Mouse (Mus musculus) right cerebral cortex, postnatal 10 days (tissue): ENCODE measurements around the gene Actl7a.

Source experiments
- DNase-seq, 2 experiments: peaks; one replicate each; pipeline ENCODE4 v3.0.0; 2021; ENCODE audit warnings: low spot score in 2 of 2

Actl7a gene

DNA sequence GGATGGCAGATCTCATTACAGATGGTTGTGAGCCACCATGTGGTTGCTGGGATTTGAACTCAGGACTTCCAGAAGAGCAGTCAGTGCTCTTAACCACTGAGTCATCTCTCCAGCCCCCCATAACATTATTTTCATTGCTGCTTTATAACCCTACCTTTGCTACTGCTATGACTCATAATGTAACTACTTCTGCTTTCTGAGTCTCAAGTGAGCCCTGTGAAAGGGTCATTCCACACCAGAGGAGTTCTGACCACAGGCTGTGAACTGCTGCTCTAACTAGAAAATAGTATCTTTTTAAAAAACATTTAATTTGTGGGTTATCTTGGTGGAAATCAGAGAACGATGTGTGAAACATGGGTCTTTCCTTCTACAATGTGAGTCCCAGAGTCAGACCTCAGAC, 14.5 kb downstream of the Actl7a start:
- no peak for DNase-seq

- no peak for DNase-seq
Measured at GRCm38 (mm10) chr4:56767861-56768284, 24.7 kb downstream of the Actl7a start.

DNA sequence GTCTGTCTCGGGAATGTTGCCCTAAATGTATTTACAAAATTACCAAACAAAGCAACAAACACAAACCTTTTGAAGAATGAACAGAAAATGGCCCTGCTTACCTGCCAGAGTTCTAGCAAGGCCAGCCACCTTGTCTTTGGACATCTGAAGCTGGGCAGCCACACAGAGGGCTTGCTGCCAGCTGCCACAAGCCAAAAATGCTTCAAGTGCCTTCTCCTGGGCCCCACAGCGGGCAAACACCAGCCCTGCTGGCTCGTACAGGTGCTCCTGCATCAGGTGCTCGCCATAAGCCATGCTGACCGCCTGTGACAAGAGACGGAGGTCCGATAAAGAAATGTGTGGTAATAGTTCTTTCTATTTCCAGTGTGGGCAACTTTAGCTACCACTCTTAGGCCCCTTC, 25.7 kb downstream of the Actl7a start:
- DNase-seq = no peak

DNA sequence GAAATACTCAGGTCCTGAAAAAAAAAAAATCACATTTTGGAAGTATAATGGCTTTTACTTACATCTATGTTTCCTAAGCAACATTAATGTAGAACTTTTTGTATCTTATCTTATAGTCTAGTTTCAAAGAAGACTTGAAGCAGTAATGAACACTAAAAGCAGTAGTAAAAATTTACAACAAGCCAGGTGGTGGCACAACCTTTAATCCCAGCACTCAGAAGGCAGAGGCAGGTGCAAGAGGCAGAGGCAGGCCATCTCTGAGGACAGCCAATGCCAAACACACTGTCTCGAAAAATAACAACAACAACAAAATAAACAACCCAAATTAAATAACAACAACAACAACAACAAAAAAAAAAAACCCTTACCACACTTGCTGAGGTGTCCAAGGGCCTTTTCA, 27.9 kb downstream of the Actl7a start:
- DNase-seq = no peak

DNA sequence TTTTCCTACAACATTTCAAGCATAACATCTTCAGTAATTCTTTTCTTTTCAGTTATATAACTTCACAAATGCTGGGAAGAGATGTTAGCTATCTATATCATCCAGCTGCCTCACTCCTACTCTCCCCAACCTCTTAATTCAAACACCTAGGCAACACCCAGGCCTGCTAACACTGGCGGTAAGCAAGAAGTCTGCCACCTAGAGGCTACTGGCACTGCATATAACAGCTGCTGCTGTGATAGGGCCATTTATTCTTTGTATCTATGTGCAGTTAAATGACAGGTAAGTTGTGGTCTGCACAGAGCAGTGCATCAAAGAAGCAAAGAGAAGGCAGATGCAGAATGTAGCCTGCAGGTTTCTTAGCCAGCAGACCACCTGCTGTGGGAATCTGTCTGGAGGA, 48.2 kb downstream of the Actl7a start:
- no peak for DNase-seq
